Mouse (Mus musculus) small intestine, adult 2 months (tissue): ENCODE results near the gene Prkg1.

ENCODE experiments used
- CTCF ChIP-seq: fragments of 200-500 bp; IDR thresholded peaks from 2 replicates; pipeline ENCODE4 v1.5.1; 2012; ENCODE audit warnings: low read depth, mild to moderate bottlenecking, control low read depth, inconsistent platforms, low read length, moderate library complexity, mixed read lengths; ENCODE audit not compliant: insufficient replicate concordance, insufficient read length; ENCODE audit errors: extremely low read depth
- POLR2A ChIP-seq: fragments of 200-500 bp; IDR thresholded peaks from 2 replicates; pipeline ENCODE4 v1.6.1; 2012; ENCODE audit warnings: low read depth, mild to moderate bottlenecking, control low read depth, inconsistent platforms, low read length, moderate library complexity

GRCm38 (mm10) chr19:31369116-31369515, 395.7 kb downstream of the Prkg1 start:
- TF ChIP-seq POLR2A (no peak), CTCF (no peak)
